Mouse (Mus musculus) forelimb bud, embryonic 11.5 days (tissue): ENCODE measurements around the gene Nxpe3.
"Not testable (repeated sequence)": the region's sequence is repeated elsewhere in the genome, so short reads cannot be mapped to it uniquely, and the experiment has no call there.

Experiments used
- DNase-seq: peaks from one replicate; pipeline ENCODE4 v3.0.0-alpha.2; 2012; ENCODE audit warnings: low read depth, low spot score

Nxpe3 gene

GRCm38 (mm10) chr16:55890346-55891136, 4.5 kb downstream of the Nxpe3 start:
- no peak for DNase-seq

GRCm38 (mm10) chr16:55889451-55889850, 5.6 kb downstream of the Nxpe3 start:
- DNase-seq, result no peak

DNA sequence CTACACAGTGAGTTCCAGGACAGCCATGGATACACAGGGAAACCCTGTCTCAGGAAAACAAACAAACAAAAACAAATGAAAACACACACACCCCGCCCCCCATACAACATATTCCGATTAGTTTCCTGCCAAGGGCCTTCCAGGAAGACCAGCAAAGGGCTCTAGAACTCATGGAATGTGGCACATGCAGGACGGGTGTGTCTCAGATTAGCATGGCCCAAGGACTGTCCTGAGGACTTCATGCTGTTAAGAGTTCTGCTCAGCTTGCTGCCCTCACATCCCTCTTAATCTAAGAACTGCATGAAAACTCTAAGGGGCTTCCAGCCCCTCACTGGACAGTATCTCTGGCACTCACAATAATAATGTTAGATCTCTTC, 6.5 kb downstream of the Nxpe3 start:
- no peak for DNase-seq

DNA sequence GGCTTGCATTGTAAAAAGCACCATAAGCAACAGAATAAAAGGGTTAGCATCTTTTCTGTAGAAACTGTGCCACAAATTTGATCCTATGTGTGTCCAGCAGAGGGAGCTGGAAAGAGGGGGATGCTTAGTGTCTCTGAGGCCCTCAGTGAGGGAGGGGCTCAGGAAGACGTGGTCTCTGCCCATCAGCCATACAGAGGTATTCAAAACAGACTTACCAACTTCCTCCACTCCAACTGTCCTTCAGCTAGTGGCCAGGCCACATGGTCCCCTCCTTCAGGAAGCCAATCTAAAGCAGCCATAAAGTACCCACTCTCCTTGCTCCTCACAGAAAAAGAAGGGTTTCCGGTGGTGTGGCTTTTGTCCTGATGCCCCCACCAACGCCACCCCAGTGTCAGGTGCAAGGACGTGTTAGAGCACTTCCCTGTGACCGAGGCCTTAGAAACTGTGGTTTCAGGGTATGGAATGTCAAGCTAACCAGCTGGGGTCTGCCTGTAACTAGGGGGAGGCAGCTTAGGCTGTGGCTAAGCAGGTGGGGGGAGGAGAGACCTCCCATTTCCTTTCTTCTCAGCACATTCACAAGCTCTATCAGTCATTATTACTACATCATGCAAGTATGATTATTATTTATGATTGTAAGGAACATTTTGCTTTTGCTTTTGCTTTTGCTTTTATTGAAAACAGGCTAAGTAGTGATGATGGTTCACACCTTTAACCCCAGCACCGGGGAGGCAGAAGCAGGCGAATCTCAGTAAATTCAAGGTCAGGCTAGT, 7.1 kb downstream of the Nxpe3 start:
- DNase-seq, result peak; percentile 13

DNA sequence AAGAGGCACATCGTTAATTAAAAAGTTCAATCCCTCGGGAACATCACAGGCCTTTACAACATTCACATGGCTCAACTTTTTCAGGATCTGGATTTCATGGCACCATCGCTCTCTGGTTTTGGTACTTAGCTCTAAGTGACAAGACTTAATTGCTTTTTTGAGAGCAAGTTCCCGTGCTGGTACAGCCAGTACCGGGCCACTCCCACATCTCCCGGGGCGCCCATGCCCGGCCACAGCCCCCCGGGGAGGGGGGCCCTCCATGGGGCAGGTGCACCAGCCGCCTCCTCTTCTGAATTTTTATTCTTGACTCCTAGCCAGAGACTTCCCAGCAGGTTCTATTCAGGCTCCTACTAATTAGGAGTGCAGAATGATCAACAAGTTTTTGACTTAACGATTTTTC, 10.8 kb downstream of the Nxpe3 start:
- DNase-seq, result no peak

DNA sequence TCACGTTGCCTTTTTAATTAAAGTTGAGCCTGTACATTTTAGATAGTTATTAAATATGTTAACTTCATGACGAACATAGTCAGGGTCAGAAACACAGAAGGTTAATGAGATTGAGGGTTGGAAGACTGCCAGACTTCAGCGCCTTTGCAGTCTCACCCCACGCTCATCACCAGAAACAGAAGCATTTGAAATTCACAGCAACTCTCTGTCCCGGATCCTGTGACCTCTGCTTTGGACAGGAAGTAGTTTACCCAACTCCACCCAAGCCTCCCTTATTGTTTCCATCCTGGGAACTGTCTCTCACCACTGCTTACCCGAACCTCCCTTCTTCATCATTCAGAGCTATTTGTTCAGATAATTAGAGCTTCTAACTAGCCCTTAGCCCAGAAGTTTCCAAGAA, 19.1 kb downstream of the Nxpe3 start:
- DNase-seq, result no peak

GRCm38 (mm10) chr16:55863832-55864231, 31.3 kb downstream of the Nxpe3 start:
- no peak for DNase-seq

GRCm38 (mm10) chr16:55863149-55863815, 31.8 kb downstream of the Nxpe3 start:
- DNase-seq, result peak; percentile 71

DNA sequence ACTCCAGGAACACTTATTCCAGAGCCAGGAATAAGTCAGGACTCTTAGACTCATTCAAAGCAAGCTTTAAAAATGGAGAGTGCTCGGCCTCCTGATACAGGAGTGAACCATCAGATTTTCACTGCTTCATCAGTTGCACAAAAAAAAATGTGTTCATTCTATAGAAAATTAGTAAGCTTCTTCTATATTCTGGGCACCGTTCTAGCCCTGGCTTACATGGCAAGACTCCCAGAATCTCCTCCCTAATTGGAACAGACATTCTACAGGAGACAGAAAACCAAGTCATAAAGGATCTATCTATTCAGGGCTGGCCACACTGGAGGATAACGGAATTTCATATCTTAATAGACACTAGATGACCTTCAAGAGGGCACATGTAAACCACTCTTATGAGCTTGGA, 34.0 kb downstream of the Nxpe3 start:
- no peak for DNase-seq

DNA sequence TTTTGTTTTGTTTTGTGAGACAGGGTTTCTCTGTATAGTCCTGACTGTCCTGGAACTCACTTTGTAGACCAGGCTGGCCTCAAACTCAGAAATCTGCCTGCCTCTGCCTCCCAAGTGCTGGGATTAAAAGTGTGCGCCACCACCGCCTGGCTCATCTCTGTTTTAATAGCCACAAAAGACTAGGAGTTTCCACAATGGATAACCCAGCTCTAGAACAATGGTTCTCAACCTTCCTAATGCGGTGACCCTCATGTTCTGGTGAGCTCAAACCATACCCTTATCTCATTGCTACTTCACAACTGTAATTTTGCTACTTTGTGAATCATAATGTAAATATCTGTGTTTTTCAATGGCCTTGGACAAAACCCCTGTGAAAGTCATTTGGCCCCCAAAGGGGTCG, 35.7 kb downstream of the Nxpe3 start:
- DNase-seq, result not testable (repeated sequence)

DNA sequence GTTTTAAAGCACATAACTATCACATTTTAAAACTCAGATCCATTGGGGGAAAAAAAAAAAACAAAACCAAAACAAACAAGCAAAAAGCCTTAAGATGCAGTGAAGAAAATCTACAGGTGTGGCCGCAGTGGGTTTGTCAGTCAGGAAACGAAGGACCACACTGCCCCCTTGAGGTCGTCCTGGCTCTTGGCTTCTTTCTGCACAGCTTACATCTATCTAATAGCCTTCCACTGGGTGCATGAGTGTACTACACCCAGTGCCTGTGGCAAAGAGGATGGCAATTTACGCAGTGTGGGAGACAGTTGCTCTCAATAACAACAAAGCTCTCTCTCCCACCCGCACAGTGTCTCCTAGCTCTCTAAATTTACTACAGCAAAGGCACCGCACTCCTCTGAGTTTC, 36.6 kb downstream of the Nxpe3 start:
- peak; percentile 49 for DNase-seq

- DNase-seq, result peak; percentile 84
Measured at GRCm38 (mm10) chr16:55852943-55853727, 42.0 kb downstream of the Nxpe3 start.

DNA sequence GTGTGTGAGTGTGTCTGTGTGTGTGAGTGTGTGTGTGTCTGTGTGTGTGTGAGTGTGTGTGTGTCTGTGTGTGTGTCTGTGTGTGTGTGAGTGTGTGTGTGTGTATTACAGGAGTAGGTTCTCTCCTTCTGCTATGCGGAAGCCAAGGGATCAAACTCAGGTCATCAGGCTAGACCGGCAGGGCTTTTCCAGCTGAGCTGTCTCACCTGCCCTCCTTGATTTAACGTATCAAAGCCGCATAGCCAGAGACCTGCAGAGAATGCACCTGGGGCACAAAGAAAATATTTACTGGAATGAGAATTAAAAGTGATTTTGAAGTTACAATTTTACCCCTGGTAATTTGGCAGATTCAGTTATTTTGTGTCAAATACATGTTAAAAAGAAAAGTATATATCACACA, 42.6 kb downstream of the Nxpe3 start:
- DNase-seq, result no peak

- no peak for DNase-seq
Measured at GRCm38 (mm10) chr16:55850485-55850884, 44.6 kb downstream of the Nxpe3 start.

DNA sequence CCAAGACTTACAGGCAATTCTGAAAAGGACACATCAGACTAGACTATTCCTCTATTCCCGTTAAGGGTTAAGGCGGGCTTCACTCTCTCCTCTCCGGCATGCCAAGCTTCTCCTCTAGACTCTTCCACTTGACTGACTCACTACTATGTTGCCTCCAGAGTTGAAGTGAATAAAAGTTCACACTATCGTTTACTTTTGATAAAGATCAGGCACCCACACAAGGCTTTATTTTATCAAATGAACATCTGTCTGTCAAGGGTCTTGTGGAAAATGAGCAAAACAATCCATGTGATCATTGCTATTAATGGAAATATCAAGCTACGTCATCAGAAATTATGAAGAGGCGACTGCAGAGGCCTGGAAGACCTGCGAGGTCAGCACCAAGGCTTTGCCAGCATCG, 47.4 kb downstream of the Nxpe3 start:
- DNase-seq, result no peak

GRCm38 (mm10) chr16:55844847-55845246, 50.2 kb downstream of the Nxpe3 start:
- no peak for DNase-seq

GRCm38 (mm10) chr16:55843919-55844318, 51.2 kb downstream of the Nxpe3 start:
- no peak for DNase-seq

DNA sequence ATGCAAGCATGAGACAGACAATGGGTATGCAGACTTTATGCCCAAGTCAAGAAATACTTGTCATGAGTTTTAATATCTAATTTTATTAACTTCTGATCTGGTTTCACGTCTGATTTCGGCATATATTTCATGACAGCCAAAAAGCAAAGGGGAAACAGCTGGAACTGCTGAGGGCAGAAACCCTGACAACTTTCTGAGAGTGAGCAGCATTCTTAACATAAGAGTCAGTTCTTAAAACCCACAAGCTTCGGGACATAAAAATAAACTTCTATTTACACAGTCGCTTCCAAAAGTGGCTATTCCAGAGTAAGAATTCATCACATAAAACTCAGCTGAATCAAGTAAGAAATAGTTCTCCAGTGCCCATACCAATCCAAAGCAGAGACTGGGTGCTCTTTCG, 52.0 kb downstream of the Nxpe3 start:
- no peak for DNase-seq

GRCm38 (mm10) chr16:55841506-55841905, 53.6 kb downstream of the Nxpe3 start:
- no peak for DNase-seq

DNA sequence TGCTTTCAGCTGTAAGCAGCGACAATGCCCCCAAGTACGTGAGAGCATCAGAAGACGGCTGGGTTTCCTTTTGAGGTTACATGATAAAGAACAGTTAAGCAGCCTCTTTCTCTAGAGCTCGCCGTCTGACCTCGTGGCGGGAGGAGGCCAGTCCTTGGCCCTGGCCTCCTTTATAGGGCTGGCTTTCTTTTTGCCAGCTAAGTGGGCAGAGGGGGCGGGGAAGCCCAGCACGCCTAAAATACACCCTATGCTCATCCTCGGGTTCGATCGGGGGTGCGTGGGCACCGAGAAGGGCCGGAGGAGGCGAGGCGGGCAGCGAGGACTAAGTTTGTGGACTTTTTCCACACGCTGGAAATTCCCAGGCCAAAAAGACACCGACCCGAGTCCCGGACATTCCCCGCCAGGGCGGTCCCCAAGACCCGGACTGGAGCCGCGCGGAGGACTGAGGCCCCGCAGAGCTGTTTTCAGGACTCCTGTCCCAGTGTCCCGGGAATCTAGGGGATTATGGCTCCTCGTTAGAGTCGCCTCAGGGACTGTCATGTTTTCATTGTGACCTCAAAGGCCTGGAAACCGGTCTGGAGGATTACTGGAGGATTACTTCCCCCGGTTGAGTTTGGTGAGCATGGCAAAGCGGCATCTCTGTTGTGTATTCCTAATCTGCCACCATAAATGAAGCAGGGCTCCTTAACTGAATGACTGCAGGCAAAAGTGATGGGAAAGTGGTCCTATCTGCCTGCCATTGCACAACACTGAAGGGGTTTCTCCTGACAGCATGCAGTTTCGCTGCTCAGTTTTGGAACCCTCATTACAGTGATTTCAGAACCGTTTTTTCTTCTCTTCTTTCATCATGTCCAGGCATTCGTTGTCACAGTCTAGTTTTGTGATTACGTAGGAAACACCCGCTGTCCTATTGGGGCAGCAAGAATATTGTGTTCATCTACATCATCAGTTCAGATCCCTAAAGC, 56.3 kb downstream of the Nxpe3 start, which contains the start of gene Nfkbiz:
Gene Nfkbiz, minus strand, starts transcription at position 390 of the 965 bp plus-strand sequence.
- DNase-seq, result peak; percentile 85
